Mouse (Mus musculus) macrophage (primary cell): ENCODE data around the gene Syce1. TPM values are rescaled to one million over a fixed set of nuclear protein-coding genes. Genes with fewer than 3 reads are reported as not detected.

Experiments used
- H3K27ac ChIP-seq: fragments of 350-480 bp; formaldehyde crosslinking; 2 replicates; pipeline ENCODE4 v1.9.0; 2021
- H3K36me3 ChIP-seq: fragments of 350-480 bp; formaldehyde crosslinking; 2 replicates; pipeline ENCODE4 v1.9.0; 2021; ENCODE audit errors: inconsistent target
- H3K4me3 ChIP-seq: fragments of 350-480 bp; formaldehyde crosslinking; 2 replicates; pipeline ENCODE4 v1.9.0; 2021; ENCODE audit errors: inconsistent target
- H3K79me2 ChIP-seq: fragments of 350-480 bp; formaldehyde crosslinking; 2 replicates; pipeline ENCODE4 v1.9.0; 2021; ENCODE audit errors: inconsistent target
- WGBS: methylation state at CpG from one replicate; pipeline ENCODE4 v1.1.7; 2026; ENCODE audit warnings: inconsistent platforms; ENCODE audit not compliant: missing documents; 5-methylcytosine and 5-hydroxymethylcytosine counted together
- polyA plus RNA-seq: library from polyadenylated mRNA; stranded (reverse); fragments of 250-400 nt; gene quantifications from 3 replicates; pipeline ENCODE4 v1.2.4, GENCODE M21; 2018; ENCODE audit warnings: inconsistent platforms
- total RNA-seq, 78 experiments: library from RNA; depleted of rRNA; stranded (reverse); fragments of 250-400 nt; gene quantifications; 1 replicate in 9 of 78; 2 replicates in 24 of 78; 3 replicates in 43 of 78; 4 replicates in 2 of 78; pipeline ENCODE4 v1.2.4; 2018; ENCODE audit warnings: inconsistent platforms in 56 of 78

Gene Syce1
- under 1 TPM in 2 of 26 experiments, not detected in 24; 0.33 to 0.57 TPM for total RNA-seq (2018; cell fraction: chromatin; rRNA removed)
- total RNA-seq (2018; cell fraction: cytosol; rRNA removed) = under 1 TPM in 16 of 26 experiments, not detected in 10; 0.09 to 0.42 (median 0.32) TPM
- total RNA-seq (2018; cell fraction: nucleus; rRNA removed) = under 1 TPM in 1 of 26 experiments, not detected in 25; 0.45 TPM
- polyA plus RNA-seq = 0.50 to 0.64 TPM in 2 of 3 replicates, not detected in the other

GRCm38 (mm10) chr7:140787406-140788052 lies at the start of gene Syce1:
TSS of gene Syce1 (minus strand) at chr7:140787852.
- Histone ChIP-seq H3K36me3 (no peaks in the 10 kb centered on the region), H3K4me3 (no peak within 1 kb of the TSS), H3K79me2 (no peaks in the 10 kb centered on the region), H3K27ac (no peak within 1 kb of the TSS)
- 88% methylated on average over 33 of the region's 33 CpGs for WGBS

- Histone ChIP-seq H3K79me2 (no peaks in the 10 kb centered on the region), H3K27ac (no peak overlapping the region), H3K36me3 (no peaks in the 10 kb centered on the region), H3K4me3 (no peak overlapping the region)
- 94% methylated on average over 9 of the region's 9 CpGs for WGBS
These were observed 48.8 kb upstream of the Syce1 start for GRCm38 (mm10) chr7:140836243-140837115.

- no peaks in the 10 kb centered on the region for H3K36me3 ChIP-seq
- no peaks in the 10 kb centered on the region for H3K79me2 ChIP-seq
- no peak overlapping the region for H3K27ac ChIP-seq
- WGBS = 97% methylated on average over 2 of the region's 2 CpGs
- no peak overlapping the region for H3K4me3 ChIP-seq
These were observed 48.1 kb upstream of the Syce1 start for GRCm38 (mm10) chr7:140835758-140836087.

GRCm38 (mm10) chr7:140834968-140835757 lies 47.5 kb upstream of the Syce1 start, which contains the start of gene Urah:
TSS of gene Urah (plus strand) at chr7:140835018.
- Histone ChIP-seq H3K36me3 (no peaks in the 10 kb centered on the region), H3K27ac (no peak within 1 kb of the TSS), H3K4me3 (no peak within 1 kb of the TSS), H3K79me2 (no peaks in the 10 kb centered on the region)
- 89% methylated on average over 20 of the region's 20 CpGs for WGBS

DNA sequence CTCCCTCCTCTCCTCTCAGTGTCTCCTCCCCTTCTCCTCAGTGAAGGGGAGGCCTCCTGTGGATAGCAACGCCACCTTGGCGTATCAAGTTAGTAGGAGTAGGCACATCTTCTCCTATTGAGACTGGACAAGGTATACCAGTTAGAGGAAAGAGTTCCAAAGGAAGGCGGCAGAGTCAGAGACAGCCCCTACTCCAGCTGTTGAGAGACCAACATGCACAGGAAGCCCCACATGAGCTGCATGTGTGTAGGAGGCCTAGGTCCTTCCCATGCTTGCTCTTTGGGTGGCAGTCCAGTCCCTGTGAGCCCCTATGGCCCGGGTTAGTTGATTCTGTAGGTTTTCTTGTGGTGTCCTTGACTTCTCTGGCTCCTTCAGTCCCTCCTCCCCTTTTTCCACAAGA lies 45.7 kb upstream of the Syce1 start:
- 98% methylated on average over 4 of the region's 4 CpGs for WGBS
- Histone ChIP-seq H3K4me3 (no peak overlapping the region), H3K27ac (no peak overlapping the region), H3K36me3 (no peaks in the 10 kb centered on the region), H3K79me2 (no peaks in the 10 kb centered on the region)

DNA sequence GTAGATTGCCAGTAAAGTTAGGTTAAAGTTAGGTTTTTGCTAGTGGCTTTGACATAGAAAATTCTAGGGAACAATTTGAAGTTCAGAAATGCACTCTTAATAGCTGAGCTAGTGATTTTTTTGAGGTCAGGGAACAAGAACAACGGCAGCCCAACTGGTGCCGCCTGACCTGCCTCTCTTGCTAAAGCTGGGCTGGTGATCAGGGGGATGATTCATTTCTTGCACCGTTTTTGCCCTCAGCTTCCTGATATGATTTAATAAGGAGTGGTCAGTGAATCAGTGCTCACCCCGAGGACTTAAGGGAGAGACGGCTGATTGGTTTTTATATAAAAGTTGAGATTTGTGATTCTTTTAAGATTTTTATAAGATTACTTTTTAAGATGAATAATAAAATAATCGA lies 43.8 kb upstream of the Syce1 start:
- no peaks in the 10 kb centered on the region for H3K36me3 ChIP-seq
- H3K4me3 ChIP-seq = no peak overlapping the region
- H3K79me2 ChIP-seq = no peaks in the 10 kb centered on the region
- H3K27ac ChIP-seq = peak overlapping the region; percentile 82
- WGBS = 24% methylated on average over 6 of the region's 6 CpGs

GRCm38 (mm10) chr7:140828171-140828881 lies 40.7 kb upstream of the Syce1 start:
- Histone ChIP-seq H3K27ac (no peak overlapping the region), H3K4me3 (no peak overlapping the region), H3K79me2 (no peaks in the 10 kb centered on the region), H3K36me3 (no peaks in the 10 kb centered on the region)
- WGBS = 6% methylated on average over 8 of the region's 8 CpGs

DNA sequence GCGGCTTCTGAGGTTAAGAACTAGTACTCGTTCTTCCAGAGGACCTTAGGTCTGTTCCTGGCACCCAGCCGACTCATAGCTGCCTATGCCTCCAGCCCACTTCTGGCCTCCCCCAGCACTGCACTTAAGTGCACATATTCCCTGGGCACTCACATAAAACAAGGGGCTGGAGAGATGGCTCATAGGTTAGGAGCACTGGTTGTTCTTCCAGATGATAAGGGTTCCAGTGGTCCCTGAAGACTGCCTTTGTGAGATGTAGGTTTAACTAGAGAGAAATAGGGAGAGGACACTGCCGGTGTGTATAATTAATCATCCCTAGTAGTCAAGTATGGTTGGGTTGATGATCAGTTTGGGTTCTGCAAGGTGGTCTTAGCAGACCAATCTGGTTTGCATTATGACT lies 35.1 kb upstream of the Syce1 start:
- WGBS = 88% methylated on average over 4 of the region's 4 CpGs
- Histone ChIP-seq H3K36me3 (no peaks in the 10 kb centered on the region), H3K79me2 (no peaks in the 10 kb centered on the region), H3K4me3 (no peak overlapping the region), H3K27ac (no peak overlapping the region)

GRCm38 (mm10) chr7:140821653-140822329 lies 34.1 kb upstream of the Syce1 start, which contains the start of gene Zfp941:
TSS of gene Zfp941 (minus strand) at chr7:140822178.
- Histone ChIP-seq H3K36me3 (no peaks in the 10 kb centered on the region), H3K79me2 (no peaks in the 10 kb centered on the region), H3K4me3 (peak within 1 kb of the TSS; percentile 44), H3K27ac (no peak within 1 kb of the TSS)
- WGBS = 10% methylated on average over 21 of the region's 21 CpGs

- Histone ChIP-seq H3K36me3 (no peaks in the 10 kb centered on the region), H3K79me2 (no peaks in the 10 kb centered on the region), H3K4me3 (peak overlapping the region; percentile 44), H3K27ac (no peak overlapping the region)
- WGBS = 88% methylated on average over 5 of the region's 5 CpGs
These were observed 33.6 kb upstream of the Syce1 start for GRCm38 (mm10) chr7:140821305-140821652.

- Histone ChIP-seq H3K4me3 (no peak overlapping the region), H3K27ac (no peak overlapping the region), H3K79me2 (no peaks in the 10 kb centered on the region), H3K36me3 (no peaks in the 10 kb centered on the region)
- 83% methylated on average over 4 of the region's 4 CpGs for WGBS
These were observed 32.5 kb upstream of the Syce1 start for GRCm38 (mm10) chr7:140820173-140820572.

DNA sequence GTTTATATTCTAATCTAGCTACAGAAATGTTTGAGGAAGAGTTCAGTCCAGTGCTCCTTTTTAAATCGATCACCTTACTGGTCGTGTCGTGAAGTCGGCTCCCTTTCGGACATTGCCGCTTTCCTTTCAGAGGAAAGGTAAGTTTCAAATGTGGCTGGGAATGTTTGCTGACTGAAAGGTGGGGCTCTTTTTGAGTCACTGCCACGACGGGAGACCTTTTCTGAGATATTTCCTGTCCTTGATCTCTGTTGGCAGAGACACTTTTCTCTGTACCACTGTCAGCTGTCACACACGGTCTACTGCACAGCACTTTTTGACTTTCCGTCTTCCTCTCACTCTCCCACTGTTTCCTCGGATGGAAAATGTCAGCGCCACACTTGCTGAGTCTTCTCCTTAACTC lies 25.2 kb upstream of the Syce1 start:
- Histone ChIP-seq H3K4me3 (no peak overlapping the region), H3K36me3 (no peaks in the 10 kb centered on the region), H3K27ac (no peak overlapping the region), H3K79me2 (no peaks in the 10 kb centered on the region)
- 90% methylated on average over 12 of the region's 12 CpGs for WGBS

DNA sequence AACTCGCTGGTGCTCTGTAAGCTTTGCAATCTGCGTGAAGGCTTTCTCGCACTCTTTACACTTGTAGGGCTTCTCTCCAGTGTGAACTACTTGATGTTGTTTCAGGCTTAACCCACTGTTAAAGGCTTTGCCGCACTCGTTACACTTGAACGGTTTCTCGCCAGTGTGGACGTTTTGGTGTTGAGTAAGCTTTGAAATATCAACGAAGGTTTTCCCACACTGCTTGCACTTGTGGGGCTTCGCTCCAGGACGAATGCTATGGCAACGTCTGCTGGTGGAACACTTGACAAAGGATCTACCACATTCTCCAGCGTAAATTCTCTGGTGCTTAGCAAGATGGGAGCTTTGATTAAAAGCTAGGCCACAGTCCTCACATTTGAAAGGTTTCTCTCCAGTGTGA lies 24.1 kb upstream of the Syce1 start:
- Histone ChIP-seq H3K36me3 (no peaks in the 10 kb centered on the region), H3K27ac (no peak overlapping the region), H3K79me2 (no peaks in the 10 kb centered on the region), H3K4me3 (no peak overlapping the region)
- 90% methylated on average over 13 of the region's 13 CpGs for WGBS
